Mouse (Mus musculus) adipocyte (in vitro differentiated cells): ENCODE data around the gene Fndc1.
A peak's percentile ranks its signal among the peaks of the same experiment; 100 is the strongest.

ENCODE experiments used
- DNase-seq: peaks from one replicate; pipeline ENCODE4 v3.0.0-alpha.2; 2016; ENCODE audit warnings: low spot score

The Fndc1 gene

DNA sequence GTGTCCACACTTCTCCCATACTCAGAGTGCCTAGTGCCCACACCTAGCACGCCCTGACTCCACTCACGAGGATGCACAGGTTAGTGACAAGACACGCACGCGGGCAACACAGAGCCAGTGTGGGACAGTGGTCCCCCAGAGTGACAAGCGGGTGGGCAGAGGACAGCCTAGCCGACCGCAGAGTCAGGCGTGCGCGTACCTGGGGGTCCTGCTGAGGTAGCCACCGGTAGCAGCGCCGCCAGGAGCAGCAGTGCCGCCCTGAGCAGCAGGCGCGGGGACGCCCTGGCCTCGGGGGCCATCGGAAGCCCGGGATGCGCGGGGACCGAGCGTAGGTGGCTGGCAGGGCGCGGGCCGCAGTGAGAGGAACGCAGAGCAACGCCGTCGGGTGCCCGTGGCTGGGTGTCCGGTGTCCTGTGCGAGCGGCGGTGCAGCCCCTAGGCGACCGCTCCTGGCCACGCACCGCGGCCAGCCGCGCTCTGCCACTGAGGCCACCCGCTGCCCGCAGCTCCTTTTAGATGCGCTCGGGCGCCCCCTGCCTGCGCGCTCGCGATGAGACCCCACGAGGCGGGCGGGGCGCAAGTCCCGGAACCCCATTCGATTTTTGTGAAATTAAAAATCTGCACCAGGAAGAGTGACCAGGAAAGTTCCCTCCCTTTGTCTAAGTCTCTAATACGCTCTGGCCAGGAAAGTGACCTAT is at the start of gene Fndc1:
TSS of gene Fndc1 (minus strand) at position 484 of the 697 bp plus-strand sequence.
- DNase-seq: no peak

DNA sequence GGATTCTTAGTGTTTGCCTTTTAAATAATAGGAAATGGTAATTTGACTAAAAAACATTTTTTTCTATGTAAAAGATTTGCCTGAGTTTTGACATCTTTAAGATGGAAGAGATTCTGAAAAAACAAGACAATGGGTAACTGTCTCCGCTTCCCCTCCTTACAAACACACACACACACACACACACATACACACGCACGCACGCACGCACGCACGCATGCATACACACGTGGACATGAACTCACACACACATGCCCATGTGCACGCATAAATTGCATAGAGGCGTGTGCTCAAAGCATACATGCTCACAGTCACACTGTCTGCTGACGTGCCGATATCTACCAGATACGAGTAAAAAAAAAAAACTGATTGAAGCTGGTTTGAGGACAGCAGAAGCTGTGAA is 49.4 kb upstream of the Fndc1 start:
- no peak for DNase-seq

DNA sequence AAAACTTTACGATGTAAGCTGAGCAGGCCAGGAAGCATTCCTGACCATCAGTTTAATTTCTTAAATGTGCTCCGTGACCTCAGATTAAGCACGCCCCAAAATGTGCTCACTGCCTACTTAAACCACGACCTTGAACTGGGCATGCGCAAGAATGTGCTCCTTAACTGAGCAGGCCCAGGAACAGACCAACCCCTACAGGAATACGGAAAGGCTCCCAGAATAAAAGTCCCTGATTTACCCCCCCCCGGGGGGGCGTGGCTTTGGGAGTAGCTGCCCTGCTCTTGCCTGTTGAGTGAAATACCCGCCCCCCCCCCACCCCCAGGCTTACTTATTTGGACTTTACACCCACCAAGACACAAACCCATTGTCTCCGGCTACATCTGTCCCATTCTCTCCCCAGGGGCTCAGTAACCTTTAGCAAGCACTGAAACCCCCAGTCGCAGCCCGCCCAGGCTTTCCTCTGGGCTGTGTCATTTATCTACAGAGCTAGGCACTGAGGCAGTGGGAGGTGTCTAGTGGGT is 48.9 kb upstream of the Fndc1 start:
- DNase-seq: no peak

DNA sequence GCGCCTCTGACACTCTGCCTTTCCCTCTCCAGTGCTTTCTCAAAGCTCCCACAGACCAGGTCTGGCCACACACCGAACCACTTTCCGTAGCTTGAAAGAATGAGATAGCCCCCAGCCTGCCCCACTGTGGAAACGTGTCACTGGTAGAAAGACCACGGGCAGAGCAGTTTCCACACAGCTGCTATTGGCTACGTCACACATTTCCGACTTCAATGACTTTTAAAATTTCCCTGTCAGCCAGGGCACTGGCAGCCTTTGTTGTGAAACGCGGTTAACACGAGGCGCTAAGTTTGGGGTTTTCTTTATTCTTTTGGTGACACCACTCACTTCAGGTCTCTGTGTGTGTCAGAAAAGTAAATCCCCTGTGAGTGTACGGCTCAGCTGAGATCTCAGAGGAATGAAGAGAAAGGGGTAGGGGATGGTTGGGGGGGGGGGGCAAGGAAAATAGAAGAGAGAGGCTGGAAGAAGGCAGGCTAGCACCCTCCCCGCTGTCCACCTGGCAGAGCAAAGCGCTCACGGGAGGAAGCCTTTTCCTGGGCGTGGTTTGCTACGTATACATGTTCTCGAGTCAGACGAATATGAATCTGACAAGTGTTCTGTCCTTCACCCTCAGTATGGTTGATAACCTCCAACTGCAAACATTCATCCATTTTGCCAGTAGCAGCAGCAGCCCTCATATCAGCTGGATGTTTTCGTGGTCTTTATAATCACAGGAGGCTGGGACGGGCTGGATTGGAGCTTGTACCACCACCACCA is 47.9 kb upstream of the Fndc1 start:
- no peak for DNase-seq

DNA sequence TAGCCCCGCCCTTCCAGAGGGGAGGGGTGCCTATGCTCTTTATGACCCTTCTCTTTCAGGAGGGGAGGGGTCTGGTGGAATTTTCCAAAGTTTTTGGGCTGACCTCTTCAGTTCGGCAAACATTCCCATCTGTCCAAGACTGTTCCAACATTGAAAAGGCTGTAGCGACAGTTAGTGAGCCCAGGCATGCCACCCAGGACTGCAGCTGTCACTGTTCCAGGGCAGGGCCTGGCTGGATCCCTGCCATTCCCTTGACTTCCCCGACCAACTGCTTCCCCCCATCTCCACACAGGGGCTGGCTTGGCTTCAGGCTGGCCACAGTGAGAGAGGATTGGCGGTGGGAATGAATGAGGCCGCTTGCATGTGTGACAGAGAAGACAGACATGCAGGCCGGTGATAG is 46.3 kb upstream of the Fndc1 start:
- no peak for DNase-seq

DNA sequence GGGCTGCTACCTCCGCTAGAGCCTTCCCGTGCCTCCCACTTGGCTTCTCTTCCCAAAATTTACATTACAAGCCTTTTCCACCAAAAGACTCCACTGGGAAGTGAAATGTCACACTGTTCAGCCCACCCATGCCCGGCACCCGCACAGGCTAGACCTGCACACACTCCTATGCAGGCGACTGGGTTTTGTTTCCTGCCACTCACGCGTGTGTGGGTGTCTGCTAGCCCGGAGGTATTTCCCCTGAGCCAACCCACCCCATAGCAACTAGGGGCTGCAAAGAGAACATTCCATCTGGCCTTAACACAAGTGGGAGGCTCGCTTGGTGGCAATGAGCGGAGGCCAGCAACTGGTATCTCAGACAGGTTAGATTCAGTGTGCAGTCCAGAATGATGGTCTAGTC is 44.7 kb upstream of the Fndc1 start:
- no peak for DNase-seq

DNA sequence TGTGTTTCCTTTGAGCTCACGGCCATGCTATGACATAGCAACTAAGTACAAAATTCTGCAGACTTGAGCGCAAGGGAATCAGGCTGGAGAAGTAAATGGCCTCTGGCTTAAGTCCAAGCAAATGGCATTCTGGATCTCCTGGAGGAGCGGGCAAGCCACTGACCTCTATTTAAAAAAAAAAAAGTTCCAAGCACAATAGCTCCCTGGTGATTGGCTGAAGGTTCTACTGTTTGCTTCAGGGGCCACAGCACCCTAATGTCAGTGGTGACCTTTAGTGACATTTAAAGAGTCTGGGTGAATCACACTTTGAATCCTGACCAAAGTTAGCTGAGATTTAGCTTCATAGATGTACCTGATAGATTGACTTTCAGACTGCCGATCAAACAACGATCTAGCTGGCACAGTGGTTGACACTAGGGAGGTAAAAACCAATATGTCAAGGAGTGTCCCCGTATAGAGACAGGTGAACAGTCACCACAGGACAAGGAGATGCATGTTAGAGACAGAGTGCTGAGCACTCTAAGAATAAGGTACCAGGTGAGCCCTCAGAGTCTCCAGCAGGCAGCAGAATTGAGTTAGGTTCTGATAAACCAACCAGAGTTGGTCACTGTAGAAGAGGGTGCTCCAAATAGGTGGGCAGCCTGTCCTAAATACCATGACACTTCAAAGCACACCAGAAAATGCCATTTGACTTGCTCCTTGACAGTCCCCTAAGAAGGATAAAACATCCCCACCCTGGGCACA is 43.9 kb upstream of the Fndc1 start:
- no peak for DNase-seq

DNA sequence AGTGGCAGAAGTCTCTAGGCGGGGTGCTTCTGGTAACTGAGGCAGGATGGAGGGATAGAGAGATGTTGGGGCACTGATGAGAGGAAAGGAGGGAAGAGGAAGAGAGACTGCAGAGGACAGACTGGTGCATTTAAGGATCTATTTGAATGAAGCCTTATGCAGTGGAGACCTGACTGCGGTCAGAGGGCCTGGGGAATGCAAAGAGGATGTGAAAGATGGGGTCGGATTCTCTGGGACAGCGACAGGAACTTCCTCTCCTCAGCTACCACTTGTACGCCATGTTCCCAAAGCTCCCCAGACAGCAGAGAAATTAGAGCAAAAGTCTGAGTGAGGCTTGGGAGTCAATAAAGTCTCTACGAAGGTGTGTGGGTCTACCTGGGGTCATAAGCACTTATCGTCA is 42.0 kb upstream of the Fndc1 start:
- no peak for DNase-seq

DNA sequence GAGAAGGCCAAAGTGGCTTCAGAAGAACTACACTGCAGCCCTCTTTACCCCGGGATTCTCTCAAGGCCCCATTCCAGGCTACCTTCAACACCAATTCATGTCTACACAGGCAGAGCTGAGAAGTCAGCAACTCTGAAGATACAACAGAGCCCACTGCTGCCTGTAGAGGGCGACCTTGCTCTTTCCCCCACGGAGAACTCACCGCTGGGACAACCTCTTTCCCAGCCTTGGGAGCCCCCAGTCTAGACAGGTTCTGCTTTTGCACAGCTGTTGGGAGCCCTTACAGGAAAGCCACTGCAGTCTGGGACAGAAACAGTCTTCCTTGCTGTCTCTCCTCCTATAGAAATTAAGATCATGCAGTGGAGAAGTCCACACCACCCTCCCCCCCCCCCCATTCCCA is 41.5 kb upstream of the Fndc1 start:
- DNase-seq: peak; percentile 56

DNA sequence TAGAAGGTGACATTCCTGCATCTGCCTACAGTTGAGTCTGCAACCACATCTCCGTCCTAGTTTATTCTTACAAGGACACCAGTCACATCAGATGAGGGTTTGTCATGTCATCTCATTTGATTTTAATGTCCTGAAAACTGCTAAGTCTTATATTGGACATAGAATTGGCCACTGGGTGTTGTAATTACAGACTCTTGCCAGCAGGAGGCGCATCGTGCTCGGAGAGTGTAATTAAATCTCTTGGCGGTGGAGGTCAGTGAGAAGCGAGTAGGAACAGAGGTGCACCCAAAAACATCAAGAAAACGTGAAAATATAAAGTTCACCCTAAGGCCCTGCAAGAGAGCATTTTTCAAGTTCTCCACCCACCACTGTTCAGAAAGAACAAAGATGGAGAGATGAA is 37.6 kb upstream of the Fndc1 start:
- DNase-seq: peak; percentile 58

DNA sequence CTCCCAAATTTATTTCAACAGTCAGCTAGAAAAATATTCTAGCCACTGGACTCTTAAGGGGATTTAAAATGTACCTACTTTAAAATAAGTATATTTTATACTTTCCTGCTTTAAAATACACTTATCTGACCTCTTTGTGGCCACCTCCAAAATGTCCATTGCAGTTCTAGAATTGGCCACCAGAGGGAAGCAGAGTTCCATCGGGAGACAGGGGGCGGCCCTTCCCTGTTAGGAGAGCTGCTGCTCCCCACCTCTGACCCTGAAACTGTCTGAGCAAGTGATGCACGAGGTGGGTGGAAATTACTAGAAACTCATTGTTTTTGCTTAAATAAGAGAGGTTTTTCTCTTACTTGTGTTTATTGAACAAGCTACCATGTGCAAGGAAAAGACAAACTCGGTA is 36.6 kb upstream of the Fndc1 start:
- DNase-seq: peak; percentile 82

DNA sequence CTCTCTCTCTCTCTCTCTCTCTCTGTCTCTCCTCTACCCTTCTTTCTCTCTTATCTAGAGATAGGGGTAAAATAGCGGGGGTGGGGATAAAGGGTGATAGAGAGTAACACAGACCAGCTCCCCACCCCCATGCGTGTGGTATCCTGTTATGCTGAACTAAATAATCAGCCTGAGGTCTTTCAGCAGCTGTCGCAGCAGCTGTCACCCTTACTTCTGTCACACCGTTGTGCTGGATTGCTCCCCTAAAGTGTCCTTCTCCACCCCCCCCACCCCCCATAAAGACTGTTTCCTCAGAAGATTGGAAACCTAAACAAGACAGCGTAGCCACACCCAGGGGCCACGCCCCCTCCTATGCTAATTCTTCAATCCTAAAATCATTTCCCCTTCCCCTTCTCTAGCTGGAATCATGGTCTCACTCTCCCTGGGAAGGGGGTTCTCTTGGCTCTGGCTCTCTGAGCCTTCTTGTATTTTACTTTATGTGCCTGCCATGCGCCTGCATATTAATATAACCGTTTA is 33.8 kb upstream of the Fndc1 start:
- DNase-seq: no peak

DNA sequence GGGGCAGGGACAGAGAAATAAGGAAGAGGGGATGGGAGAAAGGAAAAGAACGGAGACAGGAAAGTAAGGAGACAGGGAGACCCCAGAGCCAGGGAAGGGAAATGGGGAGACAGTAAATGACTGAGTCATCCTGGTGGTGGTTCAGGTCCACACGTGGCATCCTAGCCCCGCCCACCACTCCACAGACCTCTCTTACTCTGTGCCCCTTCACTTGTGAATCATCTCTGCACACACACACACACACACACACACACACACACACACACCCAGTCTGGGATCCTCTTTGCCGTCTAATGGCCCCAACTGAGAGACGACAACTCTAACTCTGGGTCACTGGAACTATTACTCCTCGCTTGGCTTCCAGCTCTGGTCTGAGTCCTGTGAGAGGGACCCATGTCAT is 30.6 kb upstream of the Fndc1 start:
- DNase-seq: no peak

DNA sequence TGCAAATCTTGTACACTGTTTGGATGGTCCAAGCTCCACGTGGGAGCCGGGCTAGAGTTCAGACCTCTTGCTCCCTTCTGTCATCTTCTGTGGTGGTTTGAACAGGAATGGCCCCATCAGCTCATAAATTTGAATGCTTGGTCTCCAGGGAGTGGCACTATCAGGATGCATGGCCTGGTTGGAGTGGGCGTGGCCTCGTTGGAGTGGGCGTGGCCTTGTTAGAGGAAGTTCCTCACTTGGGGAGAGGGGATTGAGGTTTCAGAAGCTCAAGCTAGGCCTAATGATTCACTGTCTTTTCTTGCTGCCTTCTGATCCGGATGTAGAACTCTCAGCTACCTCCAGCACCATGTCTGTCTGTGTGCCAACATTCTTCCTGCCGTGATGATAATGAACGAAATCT is 28.7 kb upstream of the Fndc1 start:
- no peak for DNase-seq

DNA sequence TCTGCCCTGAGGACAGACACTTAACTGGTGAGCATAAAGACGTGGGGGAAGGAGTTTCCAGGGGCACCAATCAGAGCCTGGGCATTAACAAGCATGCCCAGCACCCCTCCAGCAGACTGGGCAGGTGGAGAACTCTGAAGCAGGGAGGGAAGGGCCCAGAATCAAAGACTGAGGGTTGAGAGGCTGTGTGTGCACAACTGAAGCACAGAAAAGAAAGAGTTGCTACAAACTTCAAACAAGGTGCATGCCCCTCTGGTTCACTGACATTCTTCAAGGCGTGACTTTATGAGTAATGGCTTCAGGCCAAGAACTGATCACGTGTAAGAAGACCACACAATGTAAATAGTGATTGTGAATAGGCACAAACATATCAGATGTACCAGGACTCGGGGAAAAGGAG is 24.9 kb upstream of the Fndc1 start:
- DNase-seq: no peak

DNA sequence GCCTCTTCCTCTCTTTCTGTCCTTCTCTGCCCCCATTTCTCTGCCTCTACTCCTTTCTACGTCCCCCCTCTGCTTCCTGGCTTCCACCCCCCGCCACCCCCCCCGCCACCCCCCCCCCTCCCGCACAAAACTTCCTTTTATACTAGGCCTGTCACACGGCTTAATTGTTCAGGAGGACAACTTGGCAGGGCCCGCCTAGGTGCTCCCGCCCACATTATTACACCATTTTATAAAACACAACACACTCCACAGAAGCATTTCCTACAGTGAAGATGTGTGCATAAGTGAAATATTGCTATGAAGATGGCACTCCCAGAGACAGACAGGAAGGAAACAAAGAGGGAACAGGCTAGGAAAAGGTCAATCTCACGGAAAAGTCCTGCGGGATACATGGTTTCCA is 24.4 kb upstream of the Fndc1 start:
- no peak for DNase-seq

DNA sequence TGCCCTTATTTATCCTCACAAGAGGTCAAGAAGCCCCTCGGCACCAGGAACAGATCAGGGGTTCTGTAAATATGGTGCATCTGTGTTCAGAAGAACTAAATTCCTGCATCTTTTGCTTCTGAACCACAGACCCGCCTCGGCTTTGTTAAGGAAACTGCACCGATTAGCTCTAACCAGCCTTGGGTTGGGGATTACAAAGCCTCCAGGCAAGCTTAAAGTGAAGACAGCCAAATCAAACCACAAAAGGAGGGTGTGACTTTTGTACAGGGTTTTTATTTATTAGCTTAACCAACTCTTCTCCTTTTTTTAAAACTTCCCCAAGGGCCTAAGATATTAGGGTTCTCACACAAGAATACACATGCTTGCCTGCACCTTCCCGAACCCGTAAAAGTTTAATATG is 23.1 kb upstream of the Fndc1 start:
- DNase-seq: no peak

DNA sequence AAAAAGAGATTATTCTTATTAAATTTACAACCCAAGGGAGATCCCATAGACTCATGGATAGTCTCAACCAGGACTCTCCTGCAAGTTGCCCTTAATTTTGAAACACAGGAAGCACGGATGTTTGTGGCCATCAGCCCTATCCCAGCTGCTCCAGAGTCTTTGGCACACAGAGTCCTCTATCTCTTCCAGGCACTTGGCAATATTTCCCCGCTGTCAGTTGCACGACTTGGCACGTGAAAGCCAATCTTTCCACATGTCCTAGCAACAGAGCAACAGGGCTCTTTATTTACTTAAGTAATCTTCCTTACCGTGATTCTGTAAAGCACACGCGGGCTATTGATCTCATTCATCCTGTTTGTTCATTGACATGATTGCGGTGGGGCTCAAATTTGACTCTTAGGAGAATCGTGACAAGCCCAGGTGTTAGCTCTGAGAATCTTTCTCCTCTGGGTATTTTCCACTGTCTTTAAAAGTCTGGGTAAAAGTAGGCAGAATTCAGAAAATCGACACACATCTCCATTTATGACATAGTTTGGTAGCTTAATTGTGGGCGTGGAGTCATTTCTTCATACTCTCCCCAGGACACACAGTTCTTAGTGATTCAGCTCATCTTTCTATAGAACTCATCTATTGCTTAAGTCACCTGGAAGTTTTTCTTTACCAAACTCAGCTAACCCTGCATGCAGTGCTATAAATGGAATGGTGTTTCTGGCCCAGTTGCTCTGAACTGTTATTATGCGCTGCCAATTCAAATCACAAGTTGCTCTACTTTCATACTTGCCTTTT is 13.6 kb upstream of the Fndc1 start:
- peak; percentile 80 for DNase-seq

DNA sequence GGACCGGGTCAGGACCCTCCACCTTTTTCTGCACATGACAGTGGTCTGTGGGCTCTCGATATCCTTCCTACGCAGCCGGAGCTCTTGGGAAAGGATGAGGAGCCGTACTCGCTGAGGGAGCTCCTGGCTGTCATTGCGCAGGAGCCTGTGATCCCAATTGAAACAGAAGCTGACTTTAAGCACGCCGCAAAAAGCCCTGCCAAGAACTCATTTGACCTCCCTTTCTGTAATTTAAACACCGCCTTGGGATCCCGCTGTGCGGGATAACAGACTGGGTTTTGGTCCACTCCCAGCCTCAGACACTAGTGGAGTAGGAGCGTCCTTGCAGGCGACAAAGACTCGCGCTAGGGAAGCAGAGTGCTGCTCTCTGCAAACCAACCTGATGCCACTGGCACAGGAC is 484 bp upstream of the Fndc1 start:
- no peak for DNase-seq

DNA sequence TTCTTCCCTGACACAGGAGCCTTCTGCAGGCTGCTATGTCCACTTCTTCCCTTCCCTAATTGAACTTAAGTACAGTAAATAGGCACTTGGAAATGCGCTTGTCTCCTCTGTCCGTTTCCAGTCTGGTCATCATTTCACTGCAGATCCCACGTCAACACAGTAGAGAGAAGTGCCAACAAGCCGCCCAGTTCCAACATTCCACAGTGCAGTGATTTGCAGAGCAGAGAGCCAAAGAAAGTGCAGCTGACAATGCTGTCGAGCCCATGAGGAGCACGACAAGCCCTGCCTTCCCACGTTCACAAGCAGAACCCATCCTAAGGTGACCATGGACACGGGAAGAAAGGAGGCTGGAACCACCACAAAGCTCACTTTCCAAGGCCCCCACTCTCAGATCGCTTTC is 1.7 kb downstream of the Fndc1 start:
- no peak for DNase-seq

DNA sequence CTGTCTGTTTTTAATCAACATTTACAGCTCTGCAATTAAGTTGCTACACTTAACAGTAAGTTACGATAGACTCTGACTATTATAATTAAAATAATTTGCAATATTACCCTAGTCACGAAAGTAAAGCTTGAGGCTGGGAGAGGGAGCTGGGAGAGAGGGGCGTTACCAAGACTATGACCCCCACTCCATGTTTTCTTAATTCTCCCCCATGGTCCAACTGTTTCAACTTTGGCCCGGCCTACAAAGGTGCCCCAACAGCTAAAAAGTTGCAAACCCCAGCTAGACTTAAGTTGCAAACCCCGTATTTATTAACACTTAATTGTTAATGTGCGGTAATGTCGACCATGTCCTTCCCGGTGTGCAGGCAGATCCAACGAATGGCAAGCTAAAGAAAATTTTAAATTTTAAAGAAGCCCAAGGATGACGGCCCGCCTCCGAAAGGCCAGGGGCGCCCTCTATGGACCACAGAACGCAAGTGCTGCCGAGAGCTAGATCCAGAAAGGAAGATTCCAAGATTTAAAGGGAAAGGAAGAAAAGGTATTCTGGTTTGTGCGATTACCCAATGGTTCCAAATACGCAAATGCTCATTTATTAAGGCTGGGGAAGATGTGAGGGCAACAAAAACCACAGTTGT is 5.4 kb downstream of the Fndc1 start:
- peak; percentile 29 for DNase-seq
